Mouse (Mus musculus): ENCODE results near the gene Ipo5.

DNA sequence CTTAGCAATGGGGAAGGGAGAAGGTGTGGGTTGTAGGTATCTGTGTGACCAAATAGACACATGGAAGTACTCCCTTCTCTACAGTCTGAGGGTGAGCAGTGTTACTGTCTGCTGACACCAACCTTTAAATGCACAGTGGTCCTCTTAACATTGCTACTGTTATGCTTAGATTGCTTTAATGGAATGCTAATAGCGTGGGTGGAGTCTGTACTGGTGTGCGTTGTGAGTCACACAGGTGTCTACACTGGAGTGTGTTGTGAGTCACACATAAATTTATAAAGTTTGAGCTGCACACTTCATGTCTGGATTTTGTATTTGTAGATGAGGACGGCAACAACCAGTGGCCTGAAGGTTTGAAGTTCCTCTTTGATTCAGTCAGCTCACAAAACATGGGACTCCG, 10.8 kb downstream of the Ipo5 start:
- TF ChIP-seq CTCF (IDR thresholded peaks at IDR 0.05; ENCODE audit: low read depth, low read length): no peak
- no peak for TF ChIP-seq POLR2A (IDR thresholded peaks at IDR 0.05; ENCODE audit: extremely low read depth, insufficient read depth, low read length)

Data from liver, adult 2 months (tissue).